Mouse (Mus musculus) olfactory bulb, adult 2 months (tissue): Measurements from ENCODE around the gene Nrgn. TPM values are rescaled to one million over a fixed set of nuclear protein-coding genes. Genes with fewer than 3 reads are reported as not detected.

Source experiments
- H3K27ac ChIP-seq: fragments of 200-500 bp; 2 replicates; pipeline ENCODE4 v1.5.1; 2012; ENCODE audit warnings: low read depth, low read length; ENCODE audit not compliant: insufficient read depth
- H3K4me1 ChIP-seq: fragments of 200-500 bp; 2 replicates; pipeline ENCODE4 v1.6.1; 2012; ENCODE audit warnings: low read length; ENCODE audit not compliant: control insufficient read depth, insufficient read depth
- H3K4me3 ChIP-seq: fragments of 200-500 bp; 2 replicates; pipeline ENCODE4 v1.5.1; 2012; ENCODE audit warnings: mild to moderate bottlenecking, low read depth, low read length, moderate library complexity; ENCODE audit not compliant: insufficient read depth
- CTCF ChIP-seq: fragments of 200-500 bp; IDR thresholded peaks from 2 replicates; pipeline ENCODE4 v1.5.1; 2012; ENCODE audit warnings: low read depth, mild to moderate bottlenecking, low read length, moderate library complexity; ENCODE audit not compliant: insufficient read depth
- POLR2A ChIP-seq: fragments of 200-500 bp; IDR thresholded peaks from 2 replicates; pipeline ENCODE4 v1.6.1; 2012; ENCODE audit warnings: mild to moderate bottlenecking, low read depth, low read length, moderate library complexity; ENCODE audit not compliant: insufficient read depth
- WGBS: fragments of 180-500 bp; shearing (Covaris S2); methylation state at CpG from one replicate; pipeline ENCODE4 v1.1.7; 2018; 5-methylcytosine and 5-hydroxymethylcytosine counted together
- polyA plus RNA-seq: library from polyadenylated mRNA; stranded (reverse); fragments of >200 nt; gene quantifications from 2 replicates; pipeline ENCODE4 v1.2.4, GENCODE M21; 2012; ENCODE audit warnings: low replicate concordance; ENCODE audit not compliant: missing spikeins, insufficient read depth, insufficient read length

Gene Nrgn
- polyA plus RNA-seq, 1 experiment = not detected

DNA sequence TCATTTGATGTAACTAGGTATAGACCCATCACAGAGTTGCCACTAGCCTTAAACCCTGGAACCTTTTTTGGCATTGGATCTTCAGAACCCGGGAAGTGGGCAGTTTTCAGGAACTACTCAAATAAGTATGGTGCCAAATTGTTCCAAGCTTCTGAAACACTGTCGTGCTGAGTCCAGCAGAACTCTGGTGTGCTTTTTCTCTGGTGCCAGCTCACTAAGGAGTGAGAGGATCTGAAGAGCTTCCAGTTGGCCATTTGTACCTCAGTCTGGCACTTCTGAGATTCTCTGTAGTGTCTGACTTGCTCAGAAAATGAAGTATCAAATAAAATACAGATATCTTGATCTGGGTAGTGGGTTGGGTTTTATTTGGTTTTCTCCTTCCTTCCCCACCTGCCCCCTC, 32.7 kb downstream of the Nrgn start:
- TF ChIP-seq POLR2A = no peak
- no peak for TF ChIP-seq CTCF
- WGBS = 71% methylated on average over 2 of the region's 2 CpGs
- H3K4me3 ChIP-seq = no peak overlapping the region
- H3K4me1 ChIP-seq = no peaks in the 10 kb centered on the region
- no peak overlapping the region for H3K27ac ChIP-seq

DNA sequence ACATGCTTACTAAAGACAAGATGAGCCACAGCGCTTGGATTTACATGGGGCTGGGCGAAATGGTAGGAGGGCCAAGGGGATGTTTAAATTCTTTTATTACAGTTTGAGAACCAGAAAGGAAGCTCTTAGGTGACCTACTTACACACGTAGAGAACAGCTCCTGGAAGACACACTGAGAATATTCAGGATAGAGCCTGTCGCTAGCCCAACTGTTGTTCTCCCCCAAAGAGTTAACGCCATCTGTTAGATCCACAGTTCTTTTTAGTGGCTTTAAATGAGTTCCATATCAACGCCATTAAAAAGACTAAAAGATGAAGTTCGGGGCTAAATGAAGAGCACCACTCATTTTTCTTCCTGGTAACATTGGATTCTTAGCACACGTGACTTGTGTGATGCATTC, 33.7 kb downstream of the Nrgn start:
- TF ChIP-seq POLR2A = no peak
- TF ChIP-seq CTCF = no peak
- H3K4me3 ChIP-seq = no peak overlapping the region
- no peak overlapping the region for H3K27ac ChIP-seq
- WGBS = 91% methylated on average over 8 of the region's 8 CpGs
- H3K4me1 ChIP-seq = no peaks in the 10 kb centered on the region

DNA sequence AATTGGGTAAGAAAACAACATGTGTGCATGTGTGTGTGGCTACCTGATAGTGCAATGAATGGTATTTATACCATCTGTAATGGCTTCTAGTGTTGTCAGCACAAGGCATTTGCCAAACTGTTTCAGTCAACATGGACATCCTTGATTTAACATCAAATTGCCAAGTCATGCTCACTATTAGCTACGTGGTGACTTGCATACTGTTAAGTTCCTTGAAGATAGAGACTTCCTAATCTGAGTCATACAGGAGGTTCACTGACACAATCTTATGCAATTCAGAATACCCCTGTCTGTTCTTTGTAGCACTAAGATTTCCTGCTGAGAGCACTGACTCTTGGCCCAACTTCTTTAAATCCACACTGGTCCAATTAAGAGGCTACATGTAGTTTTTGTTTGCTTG, 35.2 kb downstream of the Nrgn start:
- TF ChIP-seq POLR2A (no peak), CTCF (no peak)
- Histone ChIP-seq H3K27ac (no peak overlapping the region), H3K4me1 (no peaks in the 10 kb centered on the region; the same call in 1 of the 2 replicates), H3K4me3 (no peak overlapping the region)
- WGBS = 76% methylated on average over 1 of the region's 1 CpGs

- TF ChIP-seq POLR2A = no peak
- TF ChIP-seq CTCF = no peak
- Histone ChIP-seq H3K4me1 (no peaks in the 10 kb centered on the region; the same call in 1 of the 2 replicates), H3K4me3 (no peak overlapping the region), H3K27ac (no peak overlapping the region)
- 20% methylated on average over 3 of the region's 3 CpGs for WGBS
These were observed 38.2 kb downstream of the Nrgn start for GRCm38 (mm10) chr9:37514456-37514855.

DNA sequence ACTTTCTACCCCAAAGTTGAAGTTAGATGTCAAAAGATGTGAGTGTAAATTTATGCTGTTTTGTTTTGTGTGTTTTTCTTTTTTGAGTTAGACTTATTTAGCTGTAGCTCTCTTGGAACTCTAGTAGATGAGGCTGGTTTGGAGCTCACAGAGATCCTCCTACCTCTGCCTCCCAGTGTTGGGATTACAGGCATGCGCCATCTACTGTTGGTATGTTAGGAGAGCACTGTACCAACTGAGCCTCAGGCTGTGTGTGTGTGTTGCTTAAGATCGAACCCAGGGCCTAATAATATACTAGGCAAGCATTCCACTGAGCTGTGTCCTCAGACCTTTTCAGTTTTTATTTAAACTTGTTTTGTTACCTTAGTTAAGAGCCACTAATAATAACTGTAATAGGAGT, 40.6 kb downstream of the Nrgn start:
- no peaks in the 10 kb centered on the region; the same call in 1 of the 2 replicates for H3K4me1 ChIP-seq
- TF ChIP-seq POLR2A = no peak
- no peak for TF ChIP-seq CTCF
- 97% methylated on average over 2 of the region's 2 CpGs for WGBS
- H3K4me3 ChIP-seq = no peak overlapping the region
- H3K27ac ChIP-seq = no peak overlapping the region

GRCm38 (mm10) chr9:37506023-37506422, 46.7 kb downstream of the Nrgn start:
- 57% methylated on average over 1 of the region's 1 CpGs for WGBS
- no peaks in the 10 kb centered on the region for H3K4me1 ChIP-seq
- H3K4me3 ChIP-seq = no peak overlapping the region
- no peak for TF ChIP-seq POLR2A
- no peak for TF ChIP-seq CTCF
- H3K27ac ChIP-seq = no peak overlapping the region

- H3K4me3 ChIP-seq = no peak overlapping the region
- no peak for TF ChIP-seq POLR2A
- no peak for TF ChIP-seq CTCF
- no peaks in the 10 kb centered on the region for H3K4me1 ChIP-seq
- H3K27ac ChIP-seq = no peak overlapping the region
These were observed 48.4 kb downstream of the Nrgn start for GRCm38 (mm10) chr9:37504348-37504747.

DNA sequence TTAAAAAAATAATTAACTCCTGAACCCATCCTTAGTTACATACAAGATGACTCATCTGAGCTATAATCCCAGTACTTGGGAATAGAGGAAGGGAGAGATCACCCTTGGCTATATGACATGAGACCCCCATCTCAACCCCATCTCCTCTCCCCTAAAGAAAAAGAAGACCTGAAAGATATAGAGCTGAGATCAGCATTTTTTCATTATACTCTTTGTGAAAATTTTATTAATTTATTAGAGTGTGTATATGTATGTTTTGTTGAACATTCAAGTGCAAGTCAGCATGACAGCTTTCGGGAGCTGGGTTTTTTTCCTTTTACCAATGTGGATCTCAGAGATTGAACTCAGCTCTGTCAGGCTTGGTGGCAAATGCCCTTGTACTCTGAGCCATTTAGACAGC, 51.5 kb downstream of the Nrgn start:
- H3K4me3 ChIP-seq = no peak overlapping the region
- no peak overlapping the region for H3K27ac ChIP-seq
- TF ChIP-seq POLR2A (no peak), CTCF (no peak)
- WGBS = 100% methylated on average over 1 of the region's 1 CpGs
- H3K4me1 ChIP-seq = no peaks in the 10 kb centered on the region

- no peak overlapping the region for H3K27ac ChIP-seq
- H3K4me3 ChIP-seq = no peak overlapping the region
- H3K4me1 ChIP-seq = no peaks in the 10 kb centered on the region
- TF ChIP-seq CTCF = no peak
- no peak for TF ChIP-seq POLR2A
- 84% methylated on average over 3 of the region's 3 CpGs for WGBS
These were observed 52.5 kb downstream of the Nrgn start for GRCm38 (mm10) chr9:37500201-37500600.

- no peak overlapping the region for H3K27ac ChIP-seq
- no peaks in the 10 kb centered on the region for H3K4me1 ChIP-seq
- TF ChIP-seq POLR2A (no peak), CTCF (no peak)
These were observed 56.4 kb downstream of the Nrgn start for GRCm38 (mm10) chr9:37496325-37496724.

More at GRCm38 (mm10) chr9:37496325-37496724, 56.4 kb downstream of the Nrgn start:
- H3K4me3 ChIP-seq = no peak overlapping the region
